Mouse (Mus musculus) liver, embryonic 14.5 days (tissue): ENCODE results near the gene Thsd1. TPM values are rescaled to one million over a fixed set of nuclear protein-coding genes. Genes with fewer than 3 reads are reported as not detected.

Experiments
- ATAC-seq: fragments of 200-750 bp; cut with Nextera tagmentation; 2 replicates; pipeline ENCODE4 v1.8.0; 2017; ENCODE audit warnings: moderate number of reproducible peaks, mild to moderate bottlenecking, moderate library complexity; ENCODE audit not compliant: insufficient read depth
- DNase-seq, 3 experiments: peaks; one replicate each; pipeline ENCODE4 v3.0.0-alpha.2; 2012 to 2013; ENCODE audit warnings: low read depth in 3 of 3, low spot score in 3 of 3
- H3K27ac ChIP-seq: fragments of 300-500 bp; sonication (generic); 2 replicates; pipeline ENCODE4 v1.5.1; 2014; ENCODE audit warnings: moderate library complexity, mild to moderate bottlenecking, control low read depth, inconsistent platforms
- H3K27me3 ChIP-seq: fragments of 300-500 bp; sonication (generic); 2 replicates; pipeline ENCODE4 v1.6.1; 2014; ENCODE audit warnings: mild to moderate bottlenecking, low read length, moderate library complexity; ENCODE audit not compliant: control insufficient read depth, insufficient read depth
- H3K36me3 ChIP-seq: fragments of 300-500 bp; sonication (generic); replicated peaks from 2 replicates; pipeline ENCODE4 v1.6.1; 2014; ENCODE audit warnings: low read depth; ENCODE audit not compliant: control insufficient read depth, insufficient read depth
- H3K4me1 ChIP-seq, 2 experiments: fragments of 200-500 bp in 1 of 2; fragments of 300-500 bp in 1 of 2; sonication (generic) in 1 of 2; replicated peaks; 2 replicates each; pipeline ENCODE4 v1.6.1; 2012 to 2014; ENCODE audit warnings: antibody characterized with exemption in 1 of 2, inconsistent platforms in 1 of 2, low read length in 1 of 2; ENCODE audit not compliant: control insufficient read depth in 2 of 2, insufficient read depth in 2 of 2
- H3K4me2 ChIP-seq: fragments of 300-500 bp; sonication (generic); 2 replicates; pipeline ENCODE4 v1.6.1; 2014; ENCODE audit warnings: low read depth, mild to moderate bottlenecking, control low read depth, moderate library complexity
- H3K4me3 ChIP-seq, 2 experiments: fragments of 200-500 bp in 1 of 2; fragments of 300-500 bp in 1 of 2; sonication (generic) in 1 of 2; 2 replicates each; pipeline ENCODE4 v1.5.1; 2012 to 2014; ENCODE audit warnings: low read depth in 2 of 2, low read length in 2 of 2, mild to moderate bottlenecking in 2 of 2, control low read depth in 1 of 2, inconsistent platforms in 1 of 2, moderate library complexity in 1 of 2; ENCODE audit not compliant: insufficient read depth in 1 of 2
- H3K9ac ChIP-seq: fragments of 300-500 bp; sonication (generic); replicated peaks from 2 replicates; pipeline ENCODE4 v1.6.1; 2014; ENCODE audit warnings: mild to moderate bottlenecking, control low read depth, moderate library complexity
- H3K9me3 ChIP-seq: fragments of 300-500 bp; sonication (generic); 2 replicates; pipeline ENCODE4 v1.6.1; 2016; ENCODE audit warnings: low read length, mixed read lengths; ENCODE audit not compliant: control insufficient read depth
- CTCF ChIP-seq: IDR thresholded peaks from 2 replicates; pipeline ENCODE4 v1.5.1; 2016; ENCODE audit warnings: antibody characterized with exemption, low read depth, control low read depth
- EP300 ChIP-seq: IDR thresholded peaks from 2 replicates; pipeline ENCODE4 v1.6.1; 2016; ENCODE audit warnings: antibody characterized with exemption, low read depth
- WGBS: fragments of 180-500 bp; shearing (Covaris S2); extraction: QIAGEN DNeasy Blood & Tissue Kit; methylation state at CpG from one replicate; pipeline ENCODE4 v1.1.7; 2014; ENCODE audit not compliant: insufficient replicate concordance; 5-methylcytosine and 5-hydroxymethylcytosine counted together
- polyA plus RNA-seq, 2 experiments: library from polyadenylated mRNA; depleted of rRNA in 1 of 2; stranded (reverse) in 1 of 2; unstranded in 1 of 2; fragments of >200 nt; fragmentation: Nextera tagmentation in 1 of 2; extraction: Ambion mirVana in 1 of 2; gene quantifications; 2 replicates each; pipeline versions ENCODE4 v1.2.1 to v1.2.3; 2012 to 2014

The Thsd1 gene
- polyA plus RNA-seq, 2 experiments: 0.94 to 1.1 TPM

GRCm38 (mm10) chr8:22306999-22307398 lies 79.9 kb downstream of the Thsd1 start:
- ATAC-seq: no peak
- no peak for TF ChIP-seq EP300
- TF ChIP-seq CTCF: no peak
- 40% methylated on average over 10 of the region's 10 CpGs for WGBS
- Histone ChIP-seq H3K4me1 (peaks cover 0 to 3% of the 10 kb centered on the region in 2 experiments; a peak in 1 of 4 replicates), H3K4me3 (no peak overlapping the region), H3K9me3 (no peaks in the 10 kb centered on the region), H3K36me3 (no peaks in the 10 kb centered on the region), H3K4me2 (no peak overlapping the region), H3K9ac (no peak overlapping the region), H3K27ac (no peak overlapping the region), H3K27me3 (no peaks in the 10 kb centered on the region)
- DNase-seq: no peak

Other genes starting within 250 kb of the Thsd1 start
- 8.4 and 9.4 TPM in 2 replicates for gene Atp7b, start 167.0 kb upstream of the Thsd1 start, polyA plus RNA-seq (2012; rRNA removed)
- 10.4 and 12.0 TPM in 2 replicates for gene Atp7b, start 167.0 kb upstream of the Thsd1 start, polyA plus RNA-seq (2014; fragmentation: Nextera tagmentation; extraction: Ambion mirVana)
- 2.3 and 3.1 TPM in 2 replicates for gene Alg11, start 166.6 kb upstream of the Thsd1 start, polyA plus RNA-seq (2012; rRNA removed)
- 5.1 and 5.4 TPM in 2 replicates for gene Alg11, start 166.6 kb upstream of the Thsd1 start, polyA plus RNA-seq (2014; fragmentation: Nextera tagmentation; extraction: Ambion mirVana)
- 0.07 TPM in 1 of 2 replicates, not detected in the other for gene Nek5, start 102.3 kb upstream of the Thsd1 start, polyA plus RNA-seq (2012; rRNA removed)
- 0.08 TPM in 1 of 2 replicates, not detected in the other for gene Nek5, start 102.3 kb upstream of the Thsd1 start, polyA plus RNA-seq (2014; fragmentation: Nextera tagmentation; extraction: Ambion mirVana)
- gene Nek3, start 60.9 kb upstream of the Thsd1 start, polyA plus RNA-seq (2012; rRNA removed): 0.92 and 1.8 TPM in 2 replicates
- 1.4 and 1.7 TPM in 2 replicates for gene Nek3, start 60.9 kb upstream of the Thsd1 start, polyA plus RNA-seq (2014; fragmentation: Nextera tagmentation; extraction: Ambion mirVana)
- gene Ckap2, start 41.5 kb upstream of the Thsd1 start, polyA plus RNA-seq (2012; rRNA removed): 13.7 and 21.7 TPM in 2 replicates
- 21.6 and 22.4 TPM in 2 replicates for gene Ckap2, start 41.5 kb upstream of the Thsd1 start, polyA plus RNA-seq (2014; fragmentation: Nextera tagmentation; extraction: Ambion mirVana)
- 3.2 and 4.9 TPM in 2 replicates for gene Vps36, start 34.5 kb upstream of the Thsd1 start, polyA plus RNA-seq (2012; rRNA removed)
- gene Vps36, start 34.5 kb upstream of the Thsd1 start, polyA plus RNA-seq (2014; fragmentation: Nextera tagmentation; extraction: Ambion mirVana): 7.8 and 8.4 TPM in 2 replicates
- gene Tpte, start 56.1 kb downstream of the Thsd1 start, polyA plus RNA-seq (2012; rRNA removed): not detected in 2 replicates
- gene Tpte, start 56.1 kb downstream of the Thsd1 start, polyA plus RNA-seq (2014; fragmentation: Nextera tagmentation; extraction: Ambion mirVana): not detected in 2 replicates
- 6.5 and 8.7 TPM in 2 replicates for gene Slc25a15, start 171.3 kb downstream of the Thsd1 start, polyA plus RNA-seq (2012; rRNA removed)
- 17.2 and 19.3 TPM in 2 replicates for gene Slc25a15, start 171.3 kb downstream of the Thsd1 start, polyA plus RNA-seq (2014; fragmentation: Nextera tagmentation; extraction: Ambion mirVana)
- 6.5 and 12.0 TPM in 2 replicates for gene Mrps31, start 184.0 kb downstream of the Thsd1 start, polyA plus RNA-seq (2012; rRNA removed)
- 28.3 and 29.3 TPM in 2 replicates for gene Mrps31, start 184.0 kb downstream of the Thsd1 start, polyA plus RNA-seq (2014; fragmentation: Nextera tagmentation; extraction: Ambion mirVana)